Mouse (Mus musculus): ENCODE measurements at regions not wholly inside any gene's neighbourhood (a gene's known extent, or its start where the extent isn't known, plus 50 kb on each side); places are given as distances from the start of the nearest gene placed in this dataset.

GRCm38 (mm10) chr3:149277812-149278211, 287.5 kb upstream of the Adgrl2 start:
- TF ChIP-seq EP300 (optimal IDR thresholded peaks at IDR 0.05) (no peak), CTCF (IDR thresholded peaks at IDR 0.05; ENCODE audit: low read depth) (no peak)
